Mouse (Mus musculus) kidney, postnatal 0 days (tissue): ENCODE measurements around the gene 4933407L21Rik. TPM values are rescaled to one million over a fixed set of nuclear protein-coding genes. Genes with fewer than 3 reads are reported as not detected.

Experiments
- ATAC-seq: fragments of 200-750 bp; cut with Nextera tagmentation; replicated peaks from 2 replicates; pipeline ENCODE4 v1.8.0; 2017; ENCODE audit warnings: low read depth, moderate number of reproducible peaks, moderate TSS enrichment, moderate library complexity; ENCODE audit not compliant: low FRiP score
- DNase-seq: peaks from one replicate; pipeline ENCODE4 v3.0.0-alpha.2; 2016; ENCODE audit warnings: low spot score
- H3K27ac ChIP-seq: fragments of 300-500 bp; sonication (generic); 2 replicates; pipeline ENCODE4 v1.5.1; 2014; ENCODE audit warnings: mild to moderate bottlenecking
- H3K27me3 ChIP-seq: fragments of 300-500 bp; sonication (generic); 2 replicates; pipeline ENCODE4 v1.6.1; 2014; ENCODE audit warnings: low read length, mixed read lengths; ENCODE audit not compliant: insufficient read depth
- H3K36me3 ChIP-seq: fragments of 300-500 bp; sonication (generic); 2 replicates; pipeline ENCODE4 v1.6.1; 2014; ENCODE audit warnings: low read length, mixed read lengths; ENCODE audit not compliant: insufficient read depth
- H3K4me1 ChIP-seq: fragments of 300-500 bp; sonication (generic); replicated peaks from 2 replicates; pipeline ENCODE4 v1.6.1; 2014; ENCODE audit warnings: antibody characterized with exemption, low read length, mixed read lengths; ENCODE audit not compliant: insufficient read depth
- H3K4me2 ChIP-seq: fragments of 300-500 bp; sonication (generic); 2 replicates; pipeline ENCODE4 v1.6.1; 2014; ENCODE audit warnings: mild to moderate bottlenecking, low read length, moderate library complexity, mixed read lengths
- H3K4me3 ChIP-seq: fragments of 300-500 bp; sonication (generic); replicated peaks from 2 replicates; pipeline ENCODE4 v1.5.1; 2014; ENCODE audit warnings: low read depth, low read length
- H3K9ac ChIP-seq: fragments of 300-500 bp; sonication (generic); 2 replicates; pipeline ENCODE4 v1.6.1; 2014; ENCODE audit warnings: low read depth, low read length
- H3K9me3 ChIP-seq: fragments of 300-500 bp; sonication (generic); replicated peaks from 2 replicates; pipeline ENCODE4 v1.6.1; 2016; ENCODE audit warnings: low read length, inconsistent platforms, mixed read lengths
- CTCF ChIP-seq: IDR thresholded peaks from 2 replicates; pipeline ENCODE4 v1.5.1; 2016; ENCODE audit warnings: antibody characterized with exemption, low read depth, mild to moderate bottlenecking, moderate library complexity
- WGBS: fragments of 180-500 bp; shearing (Covaris S2); extraction: QIAGEN DNeasy Blood & Tissue Kit; methylation state at CpG from one replicate; pipeline ENCODE4 v1.1.7; 2014; 5-methylcytosine and 5-hydroxymethylcytosine counted together
- polyA plus RNA-seq: library from polyadenylated mRNA; unstranded; fragments of >200 nt; fragmentation: Nextera tagmentation; extraction: Ambion mirVana; gene quantifications from 2 replicates; pipeline ENCODE4 v1.2.1, GENCODE M21; 2015

The 4933407L21Rik gene
- polyA plus RNA-seq = 1.3 and 2.0 TPM in 2 replicates

GRCm38 (mm10) chr1:85928057-85928687, at the start of gene 4933407L21Rik:
4933407L21Rik (plus strand) TSS chr1:85928483.
- Histone ChIP-seq H3K9me3 (no peaks in the 10 kb centered on the region), H3K9ac (no peak within 1 kb of the TSS), H3K4me2 (no peak within 1 kb of the TSS), H3K4me1 (0 out of 2 replicates have a peak, but pooled peaks cover 10% of the 10 kb centered on the region), H3K27me3 (no peaks in the 10 kb centered on the region), H3K27ac (peak within 1 kb of the TSS; percentile 48), H3K4me3 (no peak within 1 kb of the TSS), H3K36me3 (no peaks in the 10 kb centered on the region)
- TF ChIP-seq CTCF = no peak
- DNase-seq (peak; percentile 71), ATAC-seq (peak; percentile 41; the same call in 1 of the 2 replicates)
- 34% methylated on average over 4 of the region's 4 CpGs for WGBS

DNA sequence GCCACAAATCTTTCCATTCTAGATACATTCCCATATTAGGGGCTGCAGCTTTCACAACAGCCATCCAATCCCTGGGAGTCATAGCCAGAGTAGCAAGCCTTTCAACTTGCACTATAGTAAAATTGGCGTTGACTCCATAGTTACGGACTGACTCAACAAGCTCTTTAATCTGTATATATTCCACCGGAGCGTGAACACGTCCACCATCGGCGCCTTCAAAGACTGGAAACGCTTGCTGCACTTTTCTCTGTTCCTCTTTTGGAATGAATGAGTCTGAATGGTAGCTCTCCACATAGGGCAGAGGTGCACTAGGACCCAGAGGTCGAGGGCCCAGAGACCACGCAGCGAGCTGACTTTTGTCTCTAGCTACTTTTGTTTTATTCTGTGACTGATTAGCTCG, 46.3 kb upstream of the 4933407L21Rik start:
- ATAC-seq = no peak
- H3K4me2 ChIP-seq = no peak overlapping the region
- H3K36me3 ChIP-seq = no peaks in the 10 kb centered on the region
- WGBS = 91% methylated on average over 12 of the region's 12 CpGs
- no peak overlapping the region for H3K4me3 ChIP-seq
- no peak overlapping the region for H3K9ac ChIP-seq
- H3K9me3 ChIP-seq = 0 out of 2 replicates have a peak, but pooled peaks cover 3% of the 10 kb centered on the region
- TF ChIP-seq CTCF = no peak
- H3K4me1 ChIP-seq = no peaks in the 10 kb centered on the region
- no peaks in the 10 kb centered on the region for H3K27me3 ChIP-seq
- no peak for DNase-seq
- no peak overlapping the region for H3K27ac ChIP-seq

GRCm38 (mm10) chr1:85887221-85887620, 41.1 kb upstream of the 4933407L21Rik start:
- DNase-seq = no peak
- ATAC-seq = no peak
- Histone ChIP-seq H3K36me3 (no peaks in the 10 kb centered on the region), H3K27ac (no peak overlapping the region), H3K9me3 (no peaks in the 10 kb centered on the region), H3K4me2 (no peak overlapping the region), H3K27me3 (no peaks in the 10 kb centered on the region), H3K4me3 (no peak overlapping the region), H3K4me1 (no peaks in the 10 kb centered on the region), H3K9ac (no peak overlapping the region)
- WGBS = 86% methylated on average over 7 of the region's 7 CpGs
- TF ChIP-seq CTCF = no peak

DNA sequence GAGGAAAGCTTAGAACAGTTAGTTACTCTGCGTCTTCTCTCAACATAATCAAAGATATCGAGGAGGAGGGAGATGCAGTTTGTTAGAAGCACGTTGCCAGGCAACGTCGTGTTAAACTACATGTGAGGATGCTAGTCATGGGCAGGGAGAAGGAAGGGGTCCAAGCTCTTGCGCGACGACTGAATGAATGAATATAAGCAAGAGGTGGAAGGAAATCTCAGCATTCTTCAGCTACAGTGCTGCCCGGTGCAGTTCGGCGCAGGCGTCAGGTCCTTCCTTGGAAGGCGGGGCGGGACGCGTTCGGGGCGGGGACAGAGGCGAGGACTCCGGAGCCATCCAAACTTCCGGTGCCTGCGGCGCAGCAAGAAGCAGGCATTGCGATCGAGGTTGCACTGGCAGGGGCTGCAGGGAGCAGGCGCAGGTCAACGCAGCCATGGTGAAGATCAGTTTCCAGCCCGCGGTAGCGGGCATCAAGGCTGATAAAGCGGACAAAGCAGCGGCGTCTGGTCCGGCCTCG, 34.0 kb upstream of the 4933407L21Rik start, which contains the start of gene Itm2c:
Gene Itm2c (plus strand): TSS at position 51 of the 517 bp plus-strand sequence.
- no peak for TF ChIP-seq CTCF
- Histone ChIP-seq H3K4me3 (peak within 1 kb of the TSS; percentile 83), H3K4me2 (peak within 1 kb of the TSS; percentile 83), H3K4me1 (peaks cover 30% of the 10 kb centered on the region), H3K9me3 (no peaks in the 10 kb centered on the region), H3K27me3 (no peaks in the 10 kb centered on the region), H3K36me3 (no peaks in the 10 kb centered on the region), H3K9ac (peak within 1 kb of the TSS; percentile 83), H3K27ac (peak within 1 kb of the TSS; percentile 74)
- under 1% methylated on average over 35 of the region's 35 CpGs for WGBS
- ATAC-seq = peak; percentile 87
- DNase-seq = peak; percentile 90

GRCm38 (mm10) chr1:85894748-85895360, 33.4 kb upstream of the 4933407L21Rik start:
- TF ChIP-seq CTCF = no peak
- Histone ChIP-seq H3K4me1 (peaks cover 35% of the 10 kb centered on the region), H3K27me3 (no peaks in the 10 kb centered on the region), H3K9me3 (no peaks in the 10 kb centered on the region), H3K4me3 (peak overlapping the region; percentile 83), H3K4me2 (peak overlapping the region; percentile 83), H3K27ac (peak overlapping the region; percentile 74), H3K36me3 (no peaks in the 10 kb centered on the region), H3K9ac (peak overlapping the region; percentile 83)
- DNase-seq (peak; percentile 56), ATAC-seq (peak; percentile 26)
- WGBS = 2% methylated on average over 30 of the region's 30 CpGs

- H3K27ac ChIP-seq = peak overlapping the region; percentile 74
- peak overlapping the region; percentile 83 for H3K4me2 ChIP-seq
- peaks cover 40% of the 10 kb centered on the region for H3K4me1 ChIP-seq
- peak; percentile 62 for TF ChIP-seq CTCF
- no peaks in the 10 kb centered on the region for H3K27me3 ChIP-seq
- H3K9ac ChIP-seq = peak overlapping the region; percentile 83
- 3% methylated on average over 15 of the region's 15 CpGs for WGBS
- no peaks in the 10 kb centered on the region for H3K36me3 ChIP-seq
- ATAC-seq (peak; percentile 77), DNase-seq (peak; percentile 84)
- H3K4me3 ChIP-seq = peak overlapping the region; percentile 83
- no peaks in the 10 kb centered on the region for H3K9me3 ChIP-seq
Observed at GRCm38 (mm10) chr1:85895391-85895837, 32.9 kb upstream of the 4933407L21Rik start.
